Mouse (Mus musculus) lung, postnatal 4 days (tissue): ENCODE data around the gene Lgalsl.
A peak's percentile ranks its signal among the peaks of the same experiment; 100 is the strongest.

Experiments
- DNase-seq, 2 experiments: peaks; one replicate each; pipeline ENCODE4 v3.0.0; 2021

The Lgalsl gene

GRCm38 (mm10) chr11:20823301-20823700 is 7.6 kb downstream of the Lgalsl start:
- DNase-seq: no peak

DNA sequence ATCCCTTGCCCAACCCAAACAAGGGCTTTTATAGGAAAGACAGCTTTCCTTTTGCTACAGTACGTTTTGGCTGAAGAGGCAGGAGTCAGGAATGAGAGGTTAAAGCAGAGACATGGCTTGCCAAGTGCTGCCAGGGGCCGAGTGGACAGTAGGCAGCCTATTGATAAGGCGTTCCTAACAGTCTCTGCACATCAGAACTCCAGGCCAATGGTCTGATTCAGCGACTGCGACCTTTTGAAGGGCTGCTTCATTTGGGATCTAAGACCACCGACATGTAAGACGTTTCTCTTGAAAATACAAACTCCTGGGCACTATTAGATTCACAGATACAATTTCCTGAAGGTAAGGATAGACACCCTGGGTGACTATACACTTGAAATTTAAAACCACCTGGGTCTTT is 9.5 kb downstream of the Lgalsl start:
- no peak for DNase-seq

GRCm38 (mm10) chr11:20813901-20814523 is 16.8 kb downstream of the Lgalsl start:
- DNase-seq: no peak

GRCm38 (mm10) chr11:20812153-20812887 is 18.5 kb downstream of the Lgalsl start:
- no peak for DNase-seq

- no peak for DNase-seq
Measured at GRCm38 (mm10) chr11:20806659-20807058, 24.2 kb downstream of the Lgalsl start.

- DNase-seq: no peak
Measured at GRCm38 (mm10) chr11:20805604-20806249, 25.1 kb downstream of the Lgalsl start.

- no peak for DNase-seq
Measured at GRCm38 (mm10) chr11:20804416-20804815, 26.4 kb downstream of the Lgalsl start.

GRCm38 (mm10) chr11:20800277-20801092 is 30.4 kb downstream of the Lgalsl start:
- DNase-seq: peak; percentile 6 to 22

DNA sequence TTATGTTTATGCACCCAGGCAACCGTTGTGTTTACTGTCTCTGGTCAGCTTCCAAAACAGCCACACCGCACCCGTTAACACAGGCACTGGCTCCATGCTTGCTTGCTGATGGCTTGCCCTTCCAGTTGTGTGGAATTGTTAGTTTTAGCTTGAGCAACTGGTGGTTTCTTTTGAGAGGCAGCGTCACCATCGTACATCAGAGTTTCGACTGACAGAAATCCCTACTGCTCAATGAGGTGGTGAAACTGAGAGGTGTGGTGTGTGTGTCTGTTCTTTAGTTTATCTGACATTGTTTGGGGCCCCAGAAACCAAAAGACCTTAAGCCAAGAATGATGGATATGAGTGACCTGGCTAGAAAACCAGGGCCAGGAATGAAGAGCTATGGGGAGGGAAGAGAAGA is 33.0 kb downstream of the Lgalsl start:
- no peak for DNase-seq

DNA sequence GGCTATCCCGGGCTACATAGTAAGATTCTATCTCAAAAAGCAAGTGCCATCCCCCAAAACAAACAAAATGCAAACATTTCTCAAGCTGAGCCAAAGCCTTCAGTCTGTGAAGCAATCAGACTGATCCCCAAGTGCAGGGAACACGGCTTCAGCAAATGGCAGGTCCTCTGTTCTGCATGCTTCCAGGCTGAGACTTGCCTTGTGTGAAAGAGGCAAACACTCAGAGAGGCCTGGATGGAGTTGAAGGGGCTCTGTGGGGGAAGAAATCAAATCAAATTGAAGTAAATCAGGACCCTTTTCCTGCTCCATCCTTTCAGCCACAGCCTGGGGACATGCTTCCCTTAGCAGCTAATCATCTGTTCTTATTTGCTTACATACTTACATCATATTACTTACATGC is 35.4 kb downstream of the Lgalsl start:
- DNase-seq: no peak

DNA sequence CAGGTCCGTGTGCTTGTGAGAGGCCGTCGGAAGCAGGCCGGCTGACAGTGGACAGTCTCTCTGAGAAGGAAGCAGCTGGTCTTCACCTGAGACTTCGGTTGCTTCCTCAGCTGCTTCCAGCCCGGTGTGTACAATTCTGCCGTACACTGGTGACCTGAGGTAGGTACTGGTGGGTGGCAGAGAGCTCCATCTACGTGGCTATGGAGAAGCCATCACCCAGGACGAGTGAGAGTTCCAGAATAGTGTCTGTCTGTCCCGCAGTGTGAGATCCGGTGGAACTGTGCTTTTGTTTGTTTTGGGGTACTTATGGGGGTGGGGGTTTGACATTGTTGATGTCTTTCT is 36.0 kb downstream of the Lgalsl start:
- DNase-seq: no peak

GRCm38 (mm10) chr11:20794196-20794912 is 36.5 kb downstream of the Lgalsl start:
- DNase-seq: peak; percentile 79 to 88

DNA sequence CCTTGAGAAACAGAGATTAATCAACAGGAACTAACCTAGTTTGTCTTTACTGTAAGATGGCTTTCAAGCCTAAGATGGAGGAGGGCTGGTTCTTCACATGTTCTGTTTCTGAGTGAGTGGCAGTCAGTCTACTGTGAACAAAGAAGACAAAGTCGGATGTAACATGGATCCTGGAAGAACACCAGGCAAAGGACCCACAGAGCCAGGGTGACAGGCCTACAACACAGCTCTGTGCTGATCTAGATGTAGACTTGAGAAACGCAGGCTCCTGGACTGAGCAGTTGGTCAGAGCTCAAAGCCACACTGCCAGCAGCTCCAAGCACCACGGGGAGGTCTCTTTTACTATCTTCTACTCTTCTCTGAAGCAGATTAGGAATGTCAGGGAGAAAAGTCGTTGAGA is 37.2 kb downstream of the Lgalsl start:
- no peak for DNase-seq

GRCm38 (mm10) chr11:20792667-20793066 is 38.2 kb downstream of the Lgalsl start:
- no peak for DNase-seq

DNA sequence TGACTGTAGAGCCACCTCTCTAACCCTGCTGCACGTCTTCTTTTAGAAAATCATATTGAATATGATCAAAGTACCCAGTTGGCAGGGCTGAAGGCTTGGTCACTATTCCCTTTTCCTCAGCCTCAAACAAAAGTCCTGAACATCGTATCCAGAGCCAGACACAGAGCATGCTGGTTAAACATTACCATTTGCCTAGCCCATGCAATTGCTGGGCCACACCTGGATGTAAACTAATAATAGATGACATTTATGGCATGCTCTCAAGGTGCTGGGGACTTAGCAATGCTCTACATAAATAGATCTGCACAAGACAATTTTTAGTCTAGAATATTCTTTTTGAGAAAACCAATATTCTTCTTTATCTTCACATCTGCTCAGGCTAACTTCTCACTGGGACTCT is 39.5 kb downstream of the Lgalsl start:
- DNase-seq: no peak

GRCm38 (mm10) chr11:20789015-20789414 is 41.8 kb downstream of the Lgalsl start:
- no peak for DNase-seq

DNA sequence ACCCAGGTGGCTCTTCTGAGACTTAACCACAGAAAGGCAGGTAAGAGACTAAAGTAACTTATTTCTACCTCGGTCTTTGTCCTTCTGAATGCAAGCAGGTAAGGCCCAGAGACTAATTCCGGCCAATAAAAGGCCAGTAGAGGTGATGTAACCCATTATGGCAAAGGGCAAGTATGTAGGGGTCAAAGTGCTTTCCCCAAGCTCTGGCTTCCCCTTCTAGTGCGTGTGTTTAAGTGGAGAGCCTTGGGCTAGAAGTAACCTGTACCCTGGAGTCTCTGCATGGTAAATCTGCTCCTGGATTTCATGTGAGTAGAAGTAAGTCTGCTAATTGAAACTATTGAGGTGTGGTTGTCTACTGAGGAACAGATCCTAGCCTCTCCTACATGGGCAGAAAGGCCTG is 42.8 kb downstream of the Lgalsl start:
- DNase-seq: peak in 1 of 2 experiments; percentile 2

DNA sequence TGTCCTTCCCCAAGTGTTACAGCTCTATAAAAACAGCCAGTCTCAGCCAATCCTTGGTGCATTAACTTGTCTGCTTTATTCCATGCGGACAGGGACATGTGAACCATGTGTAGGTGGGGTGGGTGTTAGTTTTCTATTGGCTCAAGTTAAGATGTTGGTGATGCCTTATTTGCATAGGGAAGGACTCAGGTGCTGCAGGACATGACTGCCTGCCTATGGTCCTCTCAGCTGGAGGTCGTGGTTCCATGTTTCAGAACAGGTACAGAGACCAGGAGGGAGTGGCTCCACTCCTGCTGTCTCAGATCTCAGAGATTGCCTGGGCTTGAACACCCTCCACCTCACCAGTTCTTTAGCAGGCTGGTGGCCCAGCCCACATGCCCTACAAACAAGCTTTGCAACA is 44.7 kb downstream of the Lgalsl start:
- peak in 1 of 2 experiments; percentile 2 for DNase-seq

GRCm38 (mm10) chr11:20785186-20785585 is 45.7 kb downstream of the Lgalsl start:
- peak in 1 of 2 experiments; percentile 1 for DNase-seq

DNA sequence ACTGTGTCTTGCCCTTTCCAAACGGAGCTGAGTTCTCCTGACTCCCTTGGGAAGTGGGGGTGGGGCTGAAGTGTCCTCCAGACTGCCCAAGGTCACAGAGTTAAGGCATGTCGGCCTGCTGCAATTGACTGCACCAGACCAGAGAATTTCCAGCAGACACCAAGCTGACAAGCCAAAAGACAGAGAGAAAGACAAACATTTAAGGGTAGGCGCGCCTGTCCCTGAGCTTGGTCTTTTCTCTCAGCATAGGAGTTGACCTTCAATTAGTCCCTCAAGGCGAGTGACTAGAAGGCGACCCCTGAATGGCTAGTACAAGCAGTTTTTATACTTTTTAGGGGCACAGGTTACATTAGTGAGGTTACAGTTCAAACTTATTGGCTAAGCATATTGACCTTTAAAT is 46.1 kb downstream of the Lgalsl start:
- no peak for DNase-seq

GRCm38 (mm10) chr11:20783467-20783866 is 47.4 kb downstream of the Lgalsl start:
- no peak for DNase-seq

DNA sequence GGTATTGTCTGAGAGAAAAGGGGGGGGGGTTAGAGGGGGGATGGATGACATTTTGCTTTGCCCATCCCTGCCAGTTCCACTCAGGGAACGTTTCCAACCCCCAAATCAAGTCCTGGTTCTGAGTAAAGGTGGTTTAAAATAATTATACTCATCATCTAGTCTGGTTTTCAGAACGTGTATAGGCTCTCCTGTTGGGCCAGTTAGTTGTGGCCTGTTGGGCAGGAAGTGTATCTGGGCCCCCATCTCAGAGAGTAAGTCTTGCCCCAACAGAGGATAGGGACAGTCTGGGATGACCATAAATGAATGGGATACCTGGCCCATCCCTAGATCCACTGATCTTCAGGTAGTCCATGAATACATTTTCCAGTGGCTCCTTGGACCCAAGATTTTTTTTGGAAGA is 48.2 kb downstream of the Lgalsl start:
- no peak for DNase-seq

DNA sequence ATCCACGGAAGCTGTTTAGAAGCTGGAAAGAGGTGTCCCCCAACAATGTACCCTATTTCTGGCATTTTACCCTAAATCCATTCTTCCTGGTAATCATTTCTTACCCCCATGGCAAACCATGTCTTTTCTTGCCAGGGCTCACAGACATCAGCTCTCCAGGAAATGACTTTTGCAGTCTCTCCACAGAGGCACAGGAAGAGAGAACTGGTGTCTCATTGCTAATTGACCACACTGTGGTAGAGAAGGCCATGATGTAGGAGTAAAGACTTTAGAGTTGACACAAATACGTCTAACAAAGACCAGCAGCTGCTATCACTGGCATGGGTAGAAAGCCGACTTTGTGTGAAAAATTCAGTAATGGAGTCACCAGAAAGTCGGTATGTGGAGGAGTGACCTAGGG is 50.5 kb downstream of the Lgalsl start:
- DNase-seq: no peak
